Mouse (Mus musculus) liver, adult 2 months (tissue): Measurements from ENCODE around the gene Fam174b.

ENCODE experiments used
- CTCF ChIP-seq: fragments of 200-500 bp; IDR thresholded peaks from 2 replicates; pipeline ENCODE4 v1.5.1; 2011; ENCODE audit warnings: low read depth, low read length, control low read depth
- POLR2A ChIP-seq: fragments of 200-500 bp; IDR thresholded peaks from 2 replicates; pipeline ENCODE4 v1.6.1; 2011; ENCODE audit warnings: low read length, control low read depth; ENCODE audit not compliant: insufficient read depth; ENCODE audit errors: extremely low read depth

GRCm38 (mm10) chr7:73771384-73772274, 31.5 kb downstream of the Fam174b start:
- TF ChIP-seq POLR2A: no peak
- TF ChIP-seq CTCF: no peak
